Comparison of ENCODE assay signal across 23 mouse cellular contexts in the genomic region with DNA sequence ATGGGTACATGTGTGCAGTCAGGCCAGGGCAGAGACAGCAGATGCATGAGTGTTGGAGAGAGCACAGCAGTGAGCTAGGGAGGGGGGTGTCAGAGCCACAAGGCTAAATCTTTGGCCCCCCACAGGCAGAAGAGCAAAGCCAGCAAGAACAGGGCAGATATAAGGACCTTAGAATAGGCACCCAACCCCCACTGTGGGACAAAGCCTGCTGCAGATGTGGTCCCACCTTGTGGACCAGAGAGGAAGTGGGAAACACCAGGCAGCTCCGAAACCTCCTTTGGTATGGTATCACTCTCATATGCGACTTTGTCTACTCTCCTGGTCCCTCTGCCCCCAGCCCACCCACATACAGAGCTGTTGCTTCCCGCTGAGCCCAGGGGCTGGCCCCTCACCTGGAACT. TPM values are rescaled to one million over a fixed set of nuclear protein-coding genes. Genes with fewer than 3 reads are reported as not detected.
DNase-seq lines count a peak whose midpoint lies in the region; ATAC-seq and TF ChIP-seq lines count a peak whose summit lies in the region.
"Had no signal": no experiment of that assay in that cellular context is flagged by ENCODE, and none has a peak within 500 bp of the region (broad histone marks: within the 10 kb centered on the region; RNA-seq: fewer than 3 reads in every experiment).

No protein-coding gene starts in this region.

- H3K4me3 ChIP-seq in liver, embryonic 14.5 days (ENCODE audit: insufficient read depth in 1 of 2, low read depth in 2 of 2, low read length in 2 of 2) = no peak overlapping the region
- H3K4me3 ChIP-seq in hindbrain, embryonic 13.5 days = no peak overlapping the region
- H3K4me3 ChIP-seq: embryonic facial prominence, embryonic 12.5 days; forebrain, embryonic 12.5 days; heart, embryonic 13.5 days had no signal

- no peak for TF ChIP-seq EP300 in liver, embryonic 14.5 days (IDR thresholded peaks at IDR 0.05; ENCODE audit: low read depth)

- H3K9me3 ChIP-seq in liver, embryonic 14.5 days (ENCODE audit: control insufficient read depth, low read length) = no peaks in the 10 kb centered on the region
- no peaks in the 10 kb centered on the region for H3K9me3 ChIP-seq in hindbrain, embryonic 13.5 days
- H3K9me3 ChIP-seq: embryonic facial prominence, embryonic 12.5 days; forebrain, embryonic 12.5 days; heart, embryonic 13.5 days had no signal

- no peak for DNase-seq in liver, embryonic 14.5 days (ENCODE audit: low read depth in 3 of 3, low spot score in 3 of 3)
- no peak for DNase-seq in liver
- DNase-seq in ES-CJ7 (ENCODE audit: low read depth, low spot score) = peak; percentile 86
- no peak for DNase-seq in cerebellum, adult 11 months
- DNase-seq in right cerebral cortex, adult 18-20 months = no peak
- DNase-seq: adrenal gland, adult 8-10 months; adrenal gland, postnatal 36 days; cerebellum, adult 9-10 months; cerebellum, postnatal 25 days; forebrain, postnatal 0 days; gastrocnemius, postnatal 25 days; heart, adult 11 months; heart, postnatal 36 days had no signal

- no peak for ATAC-seq in liver, embryonic 14.5 days (ENCODE audit: insufficient read depth)
- ATAC-seq in granulocyte monocyte progenitor cell, adult 5-6 weeks (replicated peaks; ENCODE audit: poor library complexity, severe bottlenecking) = peak; percentile 27; the same call in 1 of the 2 replicates
- no peak for ATAC-seq in hindbrain, embryonic 13.5 days (ENCODE audit: low FRiP score)
- ATAC-seq: forebrain, postnatal 0 days; hindbrain, embryonic 16.5 days; inflammation-experienced regulatory T-cells, adult 6 months; Patski had no signal

- TF ChIP-seq CTCF in liver, embryonic 14.5 days (IDR thresholded peaks at IDR 0.05; ENCODE audit: low read depth) = 0 out of 2 replicates have a peak, but pooled peaks have one; percentile 4

- H3K27me3 ChIP-seq in liver, embryonic 14.5 days (ENCODE audit: control insufficient read depth, insufficient read depth, low read length) = no peaks in the 10 kb centered on the region; the same call in 1 of the 2 replicates
- no peaks in the 10 kb centered on the region for H3K27me3 ChIP-seq in hindbrain, embryonic 13.5 days
- H3K27me3 ChIP-seq: embryonic facial prominence, embryonic 12.5 days; forebrain, embryonic 12.5 days; heart, embryonic 13.5 days; Patski had no signal

- no peak overlapping the region for H3K4me2 ChIP-seq in liver, embryonic 14.5 days (ENCODE audit: low read depth)
- H3K4me2 ChIP-seq in hindbrain, embryonic 13.5 days = no peak overlapping the region
- H3K4me2 ChIP-seq: embryonic facial prominence, embryonic 12.5 days; forebrain, embryonic 12.5 days; heart, embryonic 13.5 days had no signal

- no peak overlapping the region for H3K27ac ChIP-seq in liver, embryonic 14.5 days
- H3K27ac ChIP-seq in hindbrain, embryonic 13.5 days = no peak overlapping the region
- H3K27ac ChIP-seq: embryonic facial prominence, embryonic 12.5 days; forebrain, embryonic 12.5 days; heart, embryonic 13.5 days had no signal

- H3K4me1 ChIP-seq in liver, embryonic 14.5 days (replicated peaks; ENCODE audit: control insufficient read depth in 2 of 2, insufficient read depth in 2 of 2, low read length in 1 of 2) = peaks cover 0 to 14% of the 10 kb centered on the region in 2 experiments; a peak in 2 of 4 replicates
- H3K4me1 ChIP-seq in hindbrain, embryonic 13.5 days (replicated peaks) = peaks cover 76% of the 10 kb centered on the region

- H3K9ac ChIP-seq in liver, embryonic 14.5 days (replicated peaks) = no peak overlapping the region
- H3K9ac ChIP-seq in hindbrain, embryonic 13.5 days = no peak overlapping the region
- H3K9ac ChIP-seq: embryonic facial prominence, embryonic 12.5 days; forebrain, embryonic 12.5 days; forebrain, postnatal 0 days; heart, embryonic 13.5 days had no signal

- 27% methylated on average over 3 of the region's 3 CpGs for WGBS in liver, embryonic 14.5 days (ENCODE audit: insufficient replicate concordance)
- WGBS in hindbrain, embryonic 13.5 days = 84% methylated on average over 3 of the region's 3 CpGs

- no peaks in the 10 kb centered on the region for H3K36me3 ChIP-seq in liver, embryonic 14.5 days (replicated peaks; ENCODE audit: control insufficient read depth, insufficient read depth, low read depth)
- H3K36me3 ChIP-seq in hindbrain, embryonic 13.5 days = no peaks in the 10 kb centered on the region
- H3K36me3 ChIP-seq: embryonic facial prominence, embryonic 12.5 days; forebrain, embryonic 12.5 days; heart, embryonic 13.5 days had no signal

RNA-seq across cellular contexts. Expression of a gene that starts 15.3 kb away (rescaled TPM):
- 2.0 and 2.7 TPM in 2 replicates for polyA plus RNA-seq in liver, embryonic 14.5 days (2012; rRNA removed)
- 3.5 TPM in 2 replicates for polyA plus RNA-seq in liver, embryonic 14.5 days (2014; fragmentation: Nextera tagmentation; extraction: Ambion mirVana)
- total RNA-seq in granulocyte monocyte progenitor cell, adult 5-6 weeks (2014; fragmentation: Nextera tagmentation) = 6.7 and 19.6 TPM in 2 replicates
- 3.2 and 9.2 TPM in 2 replicates for total RNA-seq in granulocyte monocyte progenitor cell, adult 5-6 weeks (2017)
- polyA plus RNA-seq in hindbrain, embryonic 13.5 days (2015; fragmentation: Nextera tagmentation; extraction: Ambion mirVana) = 54.7 and 55.2 TPM in 2 replicates

RNA-seq across cellular contexts. Expression of a gene that starts 29.4 kb away (rescaled TPM):
- 0.03 and 0.11 TPM in 2 replicates for polyA plus RNA-seq in liver, embryonic 14.5 days (2012; rRNA removed)
- not detected in 2 replicates for polyA plus RNA-seq in liver, embryonic 14.5 days (2014; fragmentation: Nextera tagmentation; extraction: Ambion mirVana)
- total RNA-seq in granulocyte monocyte progenitor cell, adult 5-6 weeks (2014; fragmentation: Nextera tagmentation) = not detected in 2 replicates
- not detected in 2 replicates for total RNA-seq in granulocyte monocyte progenitor cell, adult 5-6 weeks (2017)
- 0.56 and 0.83 TPM in 2 replicates for polyA plus RNA-seq in hindbrain, embryonic 13.5 days (2015; fragmentation: Nextera tagmentation; extraction: Ambion mirVana)
- total RNA-seq: adrenal gland, adult 8-10 months; adrenal gland, postnatal 36 days; gastrocnemius, adult 18-20 months; gastrocnemius, postnatal 25 days; heart, postnatal 36 days had no signal
- polyA plus RNA-seq: C2C12; embryonic facial prominence, embryonic 12.5 days; heart, embryonic 13.5 days; inflammation-experienced regulatory T-cells, adult 6 months; Patski had no signal

Comparison
In these comparisons a context has a peak if more than half of its experiments do, and no peak if none do; other contexts are left out.
1. RNA of a gene that starts 15.3 kb away (polyA plus RNA-seq): 54.7 to 55.2 TPM in hindbrain, embryonic 13.5 days; 2.0 to 3.5 TPM in liver, embryonic 14.5 days; every median in the first group is over 10 times any median in the second.